Mouse (Mus musculus): ENCODE measurements at regions not wholly inside any gene's neighbourhood (a gene's known extent, or its start where the extent isn't known, plus 50 kb on each side); places are given as distances from the start of the nearest gene placed in this dataset.
A peak's percentile ranks its signal among the peaks of the same experiment; 100 is the strongest.

DNA sequence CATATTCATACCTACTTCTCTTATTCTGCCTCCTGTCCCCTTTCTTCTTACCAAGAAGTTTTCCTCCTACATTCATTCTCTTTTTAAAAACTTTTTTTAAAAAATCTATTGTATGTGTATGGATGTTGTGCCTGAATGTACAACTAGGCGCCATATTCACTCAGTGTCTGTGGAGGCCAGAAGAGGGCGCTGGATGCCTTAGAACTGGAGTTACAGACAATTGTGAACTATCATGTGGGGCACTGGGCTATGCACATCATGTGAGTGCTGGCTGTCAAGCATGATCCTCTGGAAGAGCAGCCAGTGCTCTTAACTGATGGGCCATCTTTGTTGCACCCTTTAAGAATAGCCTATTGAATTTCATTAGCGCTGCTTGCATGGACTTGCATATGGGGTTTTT, 172.6 kb upstream of the Dapk1 start:
- no peak for DNase-seq

DNA sequence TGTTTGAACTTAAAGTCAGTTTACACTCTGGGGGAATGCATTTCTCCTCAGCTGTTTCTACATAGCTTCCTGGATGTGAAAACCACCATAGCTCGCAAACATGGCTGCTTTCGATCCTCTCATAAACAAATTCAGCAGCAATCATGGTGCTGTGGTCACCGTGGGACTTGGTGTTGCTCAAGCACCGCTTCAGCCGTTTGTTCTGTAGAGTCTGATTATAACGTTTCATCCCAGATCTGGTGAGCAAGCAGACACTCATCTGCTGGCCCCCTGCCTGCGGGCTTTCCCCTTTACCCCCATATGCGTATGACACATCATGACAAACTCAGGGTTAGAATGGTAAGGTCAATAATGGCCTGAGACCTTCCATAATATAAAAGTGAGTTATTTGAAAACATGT, 170.3 kb upstream of the Dapk1 start:
- DNase-seq = no peak

DNA sequence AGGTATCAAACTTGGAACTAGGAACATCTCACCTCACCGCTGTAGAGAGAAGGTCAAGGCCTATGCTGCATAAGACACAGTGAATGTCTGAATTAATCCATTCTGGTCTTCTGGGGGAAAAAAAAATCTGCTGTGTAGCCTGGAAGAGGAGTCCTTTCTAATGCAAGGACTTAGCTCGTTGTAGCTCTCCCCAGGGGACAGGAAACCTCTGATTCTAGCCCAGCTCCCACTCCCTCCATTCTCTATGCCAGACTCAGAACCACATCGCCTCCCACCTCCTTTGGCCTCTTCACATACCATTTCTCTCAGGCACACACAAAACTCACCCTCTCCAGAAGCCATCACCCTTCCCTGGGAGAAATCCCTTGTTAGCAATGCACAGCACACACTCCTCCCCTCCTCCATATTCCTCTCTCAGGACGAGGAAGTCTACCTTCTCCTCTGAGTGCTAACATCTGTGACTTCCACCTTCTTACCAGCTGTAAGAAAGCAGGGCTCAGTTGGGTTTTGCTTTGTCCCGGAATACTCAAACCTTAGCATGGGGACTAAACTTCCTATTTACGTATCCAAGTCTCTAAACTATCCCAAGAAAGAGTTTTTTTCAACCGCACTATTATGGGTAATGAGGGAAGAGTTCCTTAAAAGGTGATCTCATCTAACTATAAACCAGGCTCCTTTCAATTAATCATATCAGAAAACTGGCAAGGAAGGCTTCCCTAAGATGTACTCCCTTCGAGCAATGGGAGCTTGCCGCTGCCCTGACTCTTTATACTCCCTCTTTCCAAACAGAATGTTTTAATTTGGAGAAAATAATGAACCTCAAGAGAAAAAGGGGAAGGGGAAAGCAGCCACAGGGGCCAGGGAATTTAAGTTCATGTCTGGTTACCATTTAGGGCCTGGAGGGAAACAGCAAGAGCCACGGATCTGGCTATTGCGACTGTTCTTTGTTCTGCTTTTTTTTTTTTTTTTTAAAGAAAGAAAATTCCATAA, 167.2 kb upstream of the Dapk1 start:
- no peak for DNase-seq

DNA sequence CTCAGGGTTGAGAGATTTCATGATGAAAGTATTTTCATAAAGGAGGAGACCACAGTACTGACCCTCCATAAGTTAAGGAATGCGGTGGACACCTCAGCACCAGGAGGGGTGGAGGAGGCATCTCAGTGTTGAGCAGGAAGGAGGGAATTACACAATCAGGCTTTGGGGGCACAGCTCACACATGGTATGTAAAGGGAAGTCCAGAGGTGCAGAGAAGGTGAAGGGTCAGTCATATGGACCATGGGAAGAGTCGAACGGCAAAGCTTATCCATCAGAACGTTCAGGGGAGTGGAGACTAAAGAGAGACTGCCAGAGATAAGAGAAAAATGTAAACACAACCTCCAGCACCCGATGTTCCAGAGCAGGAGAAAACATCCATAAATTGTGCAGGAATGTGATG, 166.4 kb upstream of the Dapk1 start:
- DNase-seq = no peak

DNA sequence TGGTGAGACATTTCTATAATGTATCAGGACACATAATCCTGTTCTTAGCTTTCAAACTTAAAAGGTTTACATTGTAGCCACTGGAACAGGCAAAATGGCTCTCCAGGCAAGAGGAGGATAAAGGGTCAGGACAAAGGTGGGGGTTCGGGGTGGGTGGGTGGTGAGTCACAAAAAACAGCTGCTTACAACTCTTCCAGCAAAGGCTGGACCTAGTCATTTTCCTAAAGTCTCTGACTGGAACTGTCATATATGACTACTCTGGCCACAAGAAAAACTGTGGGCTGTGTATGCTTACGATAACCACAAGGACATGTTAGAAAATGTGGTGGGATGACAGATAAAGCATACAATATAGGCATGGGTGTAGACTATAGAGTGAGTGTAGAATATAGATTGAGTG, 163.6 kb upstream of the Dapk1 start:
- DNase-seq = no peak

DNA sequence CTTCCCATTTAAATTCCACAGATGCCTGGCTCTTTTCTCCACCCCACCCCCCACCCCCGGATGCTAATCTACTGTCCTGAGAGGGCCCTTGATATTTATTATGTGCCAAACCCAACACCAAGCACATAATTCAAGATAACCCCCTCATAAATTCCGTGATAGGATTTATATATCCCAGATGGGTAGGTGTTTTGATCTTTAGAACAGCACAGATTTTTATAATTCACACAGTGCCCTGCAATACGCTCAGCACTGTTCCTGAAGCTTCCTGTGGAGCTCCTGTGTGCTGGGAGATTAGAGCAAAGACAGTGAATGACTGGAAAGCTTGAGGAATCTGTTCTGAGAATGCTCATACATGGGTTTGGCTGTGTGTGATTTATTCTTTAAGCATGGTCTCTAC, 161.2 kb upstream of the Dapk1 start:
- DNase-seq = no peak

DNA sequence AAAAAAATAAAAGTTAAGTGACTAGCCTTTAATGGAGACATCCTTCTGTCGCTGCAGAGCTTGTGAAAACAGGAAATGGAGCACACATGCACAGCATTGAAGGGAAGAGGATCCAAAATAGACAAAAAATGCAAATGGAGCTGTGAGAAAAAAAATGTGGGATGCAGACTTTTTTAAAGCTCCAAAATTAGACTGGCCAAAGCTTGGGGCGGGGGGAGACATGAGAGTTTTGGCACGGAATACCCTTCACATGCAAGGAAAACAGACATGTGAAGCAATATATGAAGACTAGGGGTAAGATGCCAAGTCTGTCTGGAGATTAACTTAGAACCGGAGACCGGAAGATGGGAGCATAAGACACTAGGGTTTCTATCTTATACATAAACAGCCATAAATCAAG, 156.6 kb upstream of the Dapk1 start:
- no peak for DNase-seq

DNA sequence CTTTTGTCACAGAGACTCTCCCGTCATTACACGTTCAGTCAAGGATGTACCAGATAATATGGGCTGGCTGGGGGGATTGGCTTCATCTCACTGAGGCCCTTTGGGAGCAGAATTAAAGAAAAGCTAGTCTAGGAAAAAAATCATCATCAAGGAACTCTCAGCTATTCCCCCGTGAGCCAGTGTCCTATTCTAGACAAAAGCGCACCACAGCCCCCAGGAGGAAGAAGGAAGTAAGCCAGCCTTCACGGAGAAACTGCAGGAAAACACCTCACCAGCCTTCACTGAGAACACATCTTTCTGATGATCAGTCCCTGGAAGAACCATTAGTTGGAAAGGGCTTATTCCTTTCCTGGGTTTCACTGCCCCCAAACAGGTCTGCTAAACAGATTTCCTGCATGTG, 154.8 kb upstream of the Dapk1 start:
- DNase-seq = no peak

DNA sequence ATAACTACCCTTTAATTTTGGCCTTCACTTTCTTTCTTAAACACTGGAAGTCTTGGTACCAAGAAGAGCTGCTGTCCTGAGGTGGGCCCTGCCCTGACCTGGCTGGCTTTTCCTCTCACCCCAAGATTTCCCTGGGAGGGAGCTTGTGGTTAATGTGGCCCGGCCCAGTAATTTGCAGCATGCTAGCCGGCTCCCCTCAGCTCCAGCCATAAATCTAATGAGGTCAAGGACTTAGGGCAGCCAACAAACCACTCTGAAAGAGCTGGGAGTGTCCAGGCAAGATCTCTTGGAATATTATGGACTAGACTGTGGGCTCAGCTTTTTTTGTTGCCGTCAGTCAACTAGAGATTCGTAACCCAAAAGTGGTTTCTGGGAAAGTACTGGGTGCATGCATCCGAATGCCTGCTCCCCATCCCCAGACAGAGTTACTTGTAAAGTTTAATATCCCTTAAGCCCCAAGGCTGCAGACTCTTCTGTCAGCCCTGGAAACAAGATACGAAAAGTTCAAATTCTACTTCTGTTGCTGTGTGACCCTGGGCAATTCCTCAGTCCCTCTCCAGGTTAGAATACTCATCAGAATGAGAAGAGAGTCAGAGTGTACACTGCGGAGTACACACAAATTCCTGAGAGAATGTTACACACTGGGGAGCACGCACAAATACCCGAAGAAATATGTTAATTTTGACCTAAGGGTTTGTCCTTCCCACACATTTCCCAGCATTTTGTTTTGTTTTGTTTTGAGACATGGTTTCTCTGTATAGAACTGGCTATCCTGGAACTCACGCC, 150.8 kb upstream of the Dapk1 start:
- no peak for DNase-seq

DNA sequence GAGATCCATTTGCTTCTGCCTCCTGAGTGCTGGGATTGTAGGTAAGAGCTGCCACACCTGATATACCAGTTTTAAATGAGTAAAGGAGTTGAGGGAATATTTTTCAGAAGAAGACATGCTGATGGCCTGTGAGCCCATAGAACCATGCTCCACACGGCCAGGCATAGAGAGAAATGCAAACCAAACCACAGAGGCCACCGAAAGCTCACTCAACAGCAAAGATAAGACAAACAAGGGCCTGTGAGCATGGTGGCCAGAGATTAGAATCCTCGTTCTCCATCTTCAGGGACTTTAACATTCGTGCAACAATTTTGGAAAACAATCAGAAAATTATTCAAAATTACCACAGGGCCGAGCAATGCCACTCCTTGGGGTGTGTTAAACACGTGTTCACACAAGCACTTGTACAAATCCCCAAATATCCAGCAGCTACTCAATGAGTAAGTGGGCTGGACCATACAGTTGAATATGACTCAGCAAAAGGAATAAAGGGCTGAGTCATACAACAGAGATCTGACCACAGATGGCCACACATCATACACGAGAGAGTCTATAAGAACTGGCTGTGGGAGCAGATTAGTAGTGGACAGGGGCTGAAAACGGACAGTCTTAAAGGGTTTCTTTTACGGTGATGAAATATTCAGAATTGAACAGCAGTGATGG, 147.8 kb upstream of the Dapk1 start:
- DNase-seq = no peak

DNA sequence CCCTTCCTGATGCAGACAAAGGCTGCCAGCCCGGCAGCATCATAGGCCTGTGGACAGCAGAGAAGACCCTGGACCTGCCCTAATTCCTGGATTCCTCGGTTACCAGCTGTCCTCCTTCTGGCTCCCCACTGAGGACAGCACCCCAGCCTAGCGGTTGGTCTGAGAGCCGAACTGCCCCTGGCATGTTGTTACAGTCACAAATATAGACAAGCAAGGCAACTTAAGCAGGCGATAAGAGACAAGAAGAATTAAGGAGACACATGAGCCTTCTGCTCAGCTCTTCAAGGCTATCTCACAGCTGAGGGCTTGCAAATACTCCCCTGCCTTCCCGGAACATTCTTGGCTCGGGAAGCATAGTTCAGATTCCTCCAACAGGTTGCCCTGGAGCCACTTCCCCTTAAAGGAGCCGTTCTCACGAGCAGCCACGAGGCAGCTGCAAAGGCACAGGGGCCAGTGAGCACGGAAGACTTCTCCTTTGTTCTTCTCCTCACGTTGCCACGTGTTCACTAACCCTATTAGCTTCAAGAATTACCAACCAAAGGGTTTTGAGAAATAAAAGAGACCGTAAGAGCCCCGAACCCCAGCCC, 146.6 kb upstream of the Dapk1 start:
- no peak for DNase-seq

DNA sequence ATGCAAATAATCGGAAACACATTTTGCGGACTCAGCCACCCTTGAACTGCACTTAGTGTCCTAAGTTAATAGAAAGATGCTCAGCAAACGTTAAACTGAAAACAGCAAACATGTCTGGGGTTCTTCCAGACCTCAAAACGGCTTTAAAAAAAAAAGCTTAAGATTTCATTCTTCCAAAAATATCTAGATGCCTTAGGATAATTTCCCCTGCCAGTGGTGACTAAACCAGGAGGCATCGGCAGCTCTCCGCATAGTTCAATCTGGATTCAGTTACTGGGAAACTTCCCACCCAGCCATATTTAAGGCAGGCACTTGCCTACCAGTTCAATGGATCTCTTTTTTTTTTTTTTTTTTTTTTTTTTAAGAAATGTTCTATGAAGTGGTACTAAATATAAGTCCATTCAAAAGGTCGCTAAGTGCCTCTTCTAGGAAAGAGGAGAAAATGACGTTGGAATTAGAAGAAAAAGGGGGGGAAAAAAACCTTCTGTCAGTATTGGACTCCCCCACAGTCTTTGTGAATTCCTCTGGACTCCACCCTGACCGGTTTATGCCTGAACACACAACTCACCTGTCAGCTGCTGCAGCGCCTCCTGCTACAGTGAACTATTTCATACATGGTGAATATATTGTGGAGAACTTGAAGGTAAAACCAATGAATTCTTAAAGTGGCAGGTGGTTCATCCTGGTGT, 145.7 kb upstream of the Dapk1 start:
- DNase-seq = no peak

DNA sequence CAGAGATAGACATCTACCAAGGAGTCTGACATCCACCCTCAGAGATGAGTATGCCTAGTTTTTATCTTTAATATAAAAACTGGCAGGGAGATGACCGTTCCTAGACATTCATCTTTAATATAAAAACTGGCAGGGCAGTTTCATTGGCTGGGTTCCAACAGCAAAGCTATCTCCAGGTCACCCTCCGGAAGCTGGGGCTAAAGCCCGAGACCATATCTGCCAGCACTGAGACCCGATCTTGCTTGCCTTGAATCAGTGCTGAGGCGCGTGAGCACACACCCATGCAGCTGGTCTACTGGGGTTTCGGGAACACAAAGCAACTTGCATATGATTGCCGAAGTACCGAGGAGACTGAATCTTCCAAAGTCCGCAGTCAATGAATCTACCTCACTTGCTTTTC, 144.5 kb upstream of the Dapk1 start:
- DNase-seq = no peak

DNA sequence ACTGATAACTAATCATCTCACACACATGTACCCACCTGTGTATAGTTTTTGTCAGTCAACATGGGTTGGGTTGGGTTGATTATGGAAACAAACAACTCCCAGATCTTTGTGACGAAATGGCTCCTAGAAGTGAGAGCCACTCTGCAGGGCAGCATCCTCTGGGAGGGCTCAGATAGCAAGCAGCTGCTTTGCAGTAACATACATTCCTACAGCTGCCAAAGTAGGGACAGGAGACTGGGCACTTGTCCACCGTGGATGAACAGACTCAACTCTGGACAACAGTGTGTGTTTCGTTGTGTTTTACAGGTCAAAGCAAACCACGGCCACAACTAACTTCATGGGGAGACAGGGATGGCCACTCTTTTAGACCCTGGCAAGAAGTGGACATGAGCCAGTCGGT, 142.7 kb upstream of the Dapk1 start:
- no peak for DNase-seq

DNA sequence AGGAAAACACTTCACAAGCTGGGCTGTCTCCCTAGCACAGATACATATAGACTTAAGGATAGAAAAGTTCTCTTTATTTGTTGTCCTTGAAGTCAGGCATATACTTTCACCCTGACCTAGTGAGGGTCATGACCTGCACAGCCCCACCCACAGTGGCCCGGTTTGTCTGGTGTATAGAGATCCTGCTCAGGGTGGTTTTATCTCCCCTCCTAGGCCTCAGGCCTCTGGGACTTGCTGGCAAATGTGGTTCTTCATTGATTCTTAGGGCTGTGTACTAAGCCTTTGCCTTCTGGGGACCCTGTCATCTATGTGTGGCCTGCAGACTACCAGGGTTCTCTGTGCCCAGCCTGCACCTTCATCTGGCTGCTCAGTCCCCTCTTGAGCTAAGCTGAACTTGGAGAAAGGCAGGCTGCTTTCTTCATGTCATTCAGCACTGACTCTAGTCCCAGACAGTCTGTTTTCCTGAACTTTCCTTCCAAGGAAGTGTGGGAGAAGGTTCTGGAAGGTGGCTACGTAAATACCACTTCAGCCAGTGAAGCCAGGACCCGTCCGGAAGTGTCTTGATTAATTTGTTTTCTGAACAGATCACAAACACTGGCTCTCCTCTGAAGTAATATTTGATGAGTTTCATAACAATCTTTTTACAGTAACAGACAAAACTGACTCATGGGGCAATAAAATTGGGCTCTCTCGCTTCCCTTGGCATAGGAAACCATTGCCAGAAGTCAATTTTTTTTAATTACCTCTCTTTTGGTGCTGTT, 135.0 kb upstream of the Dapk1 start:
- no peak for DNase-seq

DNA sequence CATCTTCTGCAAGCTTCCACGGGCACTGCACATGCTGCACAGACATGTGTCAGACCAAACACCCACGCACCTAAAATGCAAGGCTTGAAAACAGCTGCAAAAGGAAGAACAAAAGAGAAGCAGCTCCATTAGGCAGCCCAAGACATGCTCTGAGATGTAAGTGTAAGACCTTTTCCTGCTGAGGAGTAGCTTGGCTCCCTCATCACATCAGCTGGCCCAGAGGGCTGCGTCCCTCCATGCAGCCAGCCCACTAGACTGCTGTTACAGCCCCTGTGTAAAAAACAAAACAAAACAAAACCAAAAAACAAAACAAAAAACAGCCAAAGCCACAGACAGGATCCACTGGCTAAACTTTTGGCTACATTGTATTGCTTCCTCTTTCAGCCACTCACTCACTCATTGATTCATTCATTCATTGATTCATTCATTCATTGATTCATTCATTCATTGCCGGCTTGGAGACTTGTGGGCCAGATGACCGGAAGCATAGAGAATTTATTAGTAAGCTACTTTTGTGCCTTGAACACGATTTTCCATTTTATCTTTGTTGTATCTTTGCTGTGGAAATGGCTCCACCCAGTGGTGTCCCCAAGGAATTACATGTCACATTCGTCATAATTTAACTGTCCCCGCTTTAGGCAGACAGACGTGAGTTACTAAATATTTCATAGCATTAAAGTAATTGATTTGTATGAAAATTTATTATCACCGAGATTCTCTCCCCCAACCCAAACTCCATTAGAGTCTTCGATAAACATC, 133.7 kb upstream of the Dapk1 start:
- peak; percentile 39 for DNase-seq

DNA sequence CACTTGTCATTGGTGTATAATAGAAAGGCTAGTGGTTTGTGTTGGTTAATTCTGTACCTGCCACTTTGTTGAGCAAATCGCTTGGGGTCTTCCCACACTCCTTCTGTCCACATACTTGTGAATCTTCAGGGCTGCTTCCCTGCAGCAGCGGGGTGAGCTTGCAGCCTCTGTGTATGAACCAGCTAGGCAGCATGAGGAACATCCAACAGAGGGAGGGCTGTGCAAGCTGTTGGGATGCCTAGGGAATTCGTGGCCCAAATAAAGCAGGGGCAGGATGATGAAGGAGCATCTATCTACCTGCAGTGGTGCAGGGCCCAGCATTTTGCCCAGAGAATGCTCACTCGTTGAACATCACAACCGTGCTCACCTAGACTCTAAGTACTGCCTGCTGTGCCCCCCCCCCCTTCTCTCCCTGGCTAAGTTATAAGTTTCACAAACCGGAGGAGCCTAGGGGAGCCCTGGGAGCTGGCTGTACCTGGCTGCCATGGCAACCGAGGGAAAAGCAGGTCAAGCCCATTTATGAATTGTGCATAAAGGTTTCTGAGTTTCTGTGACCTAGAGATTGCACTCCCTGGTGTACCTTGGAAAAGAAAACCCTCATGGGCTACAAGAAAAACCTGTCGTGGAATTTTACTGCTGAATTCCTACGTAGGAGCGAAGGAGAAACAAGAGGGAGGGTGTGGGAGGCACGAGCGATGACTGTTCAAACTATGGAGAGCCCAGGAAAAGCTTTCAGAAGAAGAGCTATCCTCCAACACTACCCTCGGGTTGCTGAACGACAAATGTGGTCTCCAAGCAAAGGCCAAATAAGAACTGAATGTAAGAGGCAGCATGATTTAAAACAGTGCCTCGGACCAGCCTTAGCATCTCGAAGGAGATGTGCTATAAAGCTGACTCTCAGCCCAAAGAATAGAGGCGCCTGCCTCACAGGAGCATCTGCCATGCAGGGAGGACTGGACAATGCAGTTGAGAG, 131.0 kb upstream of the Dapk1 start:
- no peak for DNase-seq

DNA sequence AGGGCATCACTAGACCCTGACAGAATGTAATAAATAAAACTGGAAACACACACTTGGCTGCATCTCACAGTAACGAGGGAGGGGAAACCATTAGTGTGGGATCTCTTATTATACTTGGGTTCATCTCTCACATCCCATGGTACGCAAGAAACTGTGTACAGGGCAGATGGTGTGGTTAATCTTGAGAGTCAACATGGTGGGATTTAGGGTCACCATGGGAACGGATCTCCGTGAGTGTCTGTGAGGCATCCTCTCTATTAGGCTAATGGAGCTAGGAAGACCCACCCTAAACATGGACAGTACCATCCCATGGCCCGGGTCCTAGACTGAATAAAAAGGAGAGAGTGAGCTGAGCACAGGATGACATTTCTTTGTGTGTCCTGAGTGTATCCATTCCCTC, 130.1 kb upstream of the Dapk1 start:
- no peak for DNase-seq

DNA sequence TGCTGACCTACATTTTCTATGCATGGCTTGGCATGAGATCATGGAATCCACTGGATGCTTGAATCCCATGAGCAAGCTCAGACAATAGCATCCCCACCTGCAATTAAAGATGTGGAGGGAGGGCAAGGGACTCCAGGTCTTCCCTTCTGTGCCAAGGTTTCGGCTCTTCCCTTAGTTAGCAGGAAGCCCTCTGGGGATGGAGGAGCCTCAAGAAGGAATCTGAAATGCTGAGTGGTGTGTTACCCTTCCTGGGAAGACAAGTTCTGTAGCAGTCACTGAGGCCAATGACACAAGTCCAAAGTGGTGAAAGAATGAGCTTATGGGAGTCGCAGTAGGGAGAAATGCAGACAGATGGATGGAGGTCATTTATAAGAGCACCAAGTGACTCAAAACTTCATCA, 125.4 kb upstream of the Dapk1 start:
- no peak for DNase-seq

DNA sequence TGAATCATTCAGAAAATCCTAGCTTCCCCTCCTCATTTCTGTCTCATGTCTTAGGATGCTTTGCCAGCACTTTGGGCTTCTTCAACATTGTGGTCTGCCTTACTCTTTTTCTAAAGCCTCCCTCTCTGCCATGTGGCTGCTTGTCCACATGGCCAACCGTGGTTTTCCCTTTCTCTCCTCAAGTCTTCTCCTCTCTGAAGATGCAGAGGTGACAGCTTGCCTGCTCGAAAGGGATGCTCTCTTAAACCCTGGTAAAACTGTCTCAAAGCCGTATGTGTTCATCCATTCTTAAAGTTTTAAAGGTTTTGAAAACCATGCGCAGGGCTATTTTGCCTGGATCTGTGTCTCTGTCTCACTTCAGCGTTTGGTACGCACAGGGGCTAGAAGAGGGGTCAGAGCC, 123.4 kb upstream of the Dapk1 start:
- no peak for DNase-seq

All from layer of hippocampus, adult 9-11 months (tissue).